Comparison of ENCODE assay signal across 8 mouse cellular contexts in the genomic region with DNA sequence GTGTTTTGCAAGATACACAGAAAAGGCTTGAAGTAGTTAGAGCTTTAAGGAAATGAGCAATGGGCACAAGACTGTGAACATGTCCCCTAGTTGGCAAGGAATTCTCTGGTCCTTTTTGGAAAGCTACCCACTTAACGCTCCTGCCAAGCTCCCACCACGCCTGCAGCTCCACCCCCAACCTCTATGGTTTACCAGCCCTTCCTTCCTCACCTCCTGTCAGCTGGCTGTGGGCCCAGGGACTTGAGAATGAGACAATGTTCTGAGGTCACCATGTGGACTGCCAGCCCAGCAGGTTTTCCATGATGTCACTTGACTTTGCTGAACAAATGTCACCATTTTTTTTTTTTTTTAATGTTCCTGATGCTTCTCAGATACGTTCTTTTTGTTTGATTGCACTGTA. TPM values are rescaled to one million over a fixed set of nuclear protein-coding genes. Genes with fewer than 3 reads are reported as not detected.
DNase-seq lines count a peak whose midpoint lies in the region; ATAC-seq and TF ChIP-seq lines count a peak whose summit lies in the region.

No protein-coding gene starts in this region.

- no peak for TF ChIP-seq CTCF in liver, postnatal 0 days (IDR thresholded peaks at IDR 0.05; ENCODE audit: low read depth)
- no peak for TF ChIP-seq CTCF in gastrocnemius, adult 2 months (IDR thresholded peaks at IDR 0.05)
- TF ChIP-seq CTCF in kidney, postnatal 0 days (IDR thresholded peaks at IDR 0.05; ENCODE audit: low read depth), result no peak

- H3K27ac ChIP-seq in liver, postnatal 0 days (ENCODE audit: low read depth), result no peak overlapping the region
- H3K27ac ChIP-seq in liver, embryonic 12.5 days, result no peak overlapping the region
- peak overlapping the region; percentile 25 for H3K27ac ChIP-seq in gastrocnemius, adult 2 months
- no peak overlapping the region for H3K27ac ChIP-seq in kidney, postnatal 0 days

- no peak for ATAC-seq in liver, postnatal 0 days
- ATAC-seq in liver, embryonic 12.5 days, result no peak
- no peak for ATAC-seq in kidney, postnatal 0 days (replicated peaks; ENCODE audit: low FRiP score, low read depth)

- peak; percentile 23 for DNase-seq in liver, postnatal 0 days
- peak; percentile 89 for DNase-seq in adrenal gland, postnatal 25 days
- peak; percentile 72 for DNase-seq in gastrocnemius, adult 2 months
- DNase-seq in kidney, postnatal 0 days (ENCODE audit: low spot score), result peak; percentile 60
- DNase-seq in lung, postnatal 25 days (ENCODE audit: low spot score), result peak; percentile 94
- no peak for DNase-seq in urinary bladder, adult 18-20 months (ENCODE audit: low spot score in 2 of 2)
- DNase-seq in urinary bladder, postnatal 25 days (ENCODE audit: low spot score), result no peak

- no peaks in the 10 kb centered on the region; the same call in 1 of the 2 replicates for H3K9me3 ChIP-seq in liver, postnatal 0 days (ENCODE audit: low read length)
- peaks cover 3% of the 10 kb centered on the region; the same call in 1 of the 2 replicates for H3K9me3 ChIP-seq in liver, embryonic 12.5 days (replicated peaks)
- no peaks in the 10 kb centered on the region for H3K9me3 ChIP-seq in kidney, postnatal 0 days (replicated peaks; ENCODE audit: low read length)

- H3K27me3 ChIP-seq in liver, postnatal 0 days (ENCODE audit: insufficient read depth, low read length), result no peaks in the 10 kb centered on the region
- H3K27me3 ChIP-seq in liver, embryonic 12.5 days (replicated peaks), result peaks cover 29% of the 10 kb centered on the region; the same call in 1 of the 2 replicates
- H3K27me3 ChIP-seq in kidney, postnatal 0 days (ENCODE audit: insufficient read depth, low read length), result no peaks in the 10 kb centered on the region

- no peaks in the 10 kb centered on the region for H3K36me3 ChIP-seq in liver, postnatal 0 days (replicated peaks; ENCODE audit: insufficient read depth, low read length)
- no peaks in the 10 kb centered on the region for H3K36me3 ChIP-seq in liver, embryonic 12.5 days
- H3K36me3 ChIP-seq in kidney, postnatal 0 days (ENCODE audit: insufficient read depth, low read length), result no peaks in the 10 kb centered on the region

- no peaks in the 10 kb centered on the region for H3K4me1 ChIP-seq in liver, postnatal 0 days (ENCODE audit: insufficient read depth)
- 0 out of 2 replicates have a peak, but pooled peaks cover 4% of the 10 kb centered on the region for H3K4me1 ChIP-seq in liver, embryonic 12.5 days
- no peaks in the 10 kb centered on the region; the same call in 1 of the 2 replicates for H3K4me1 ChIP-seq in kidney, postnatal 0 days (replicated peaks; ENCODE audit: insufficient read depth, low read length)

- no peak for TF ChIP-seq EP300 in liver, postnatal 0 days (IDR thresholded peaks at IDR 0.05; ENCODE audit: low read depth)

- intact Hi-C loops in gastrocnemius, adult 2 months (cut with DNase I), result loop anchor here (5.0 kb wide), 1 partner anchor 64 kb away; no protein-coding TSS in a partner anchor

- H3K9ac ChIP-seq in liver, postnatal 0 days (replicated peaks), result no peak overlapping the region
- no peak overlapping the region for H3K9ac ChIP-seq in liver, embryonic 12.5 days
- no peak overlapping the region for H3K9ac ChIP-seq in kidney, postnatal 0 days (ENCODE audit: low read depth, low read length)

- H3K4me2 ChIP-seq in liver, postnatal 0 days (ENCODE audit: low read depth, low read length), result no peak overlapping the region
- H3K4me2 ChIP-seq in liver, embryonic 12.5 days, result no peak overlapping the region
- H3K4me2 ChIP-seq in kidney, postnatal 0 days (ENCODE audit: low read length), result no peak overlapping the region

- whole genome bisulfite sequencing in liver, postnatal 0 days (ENCODE audit: insufficient replicate concordance), result 24% methylated on average over 3 of the region's 3 CpGs
- WGBS in liver, embryonic 12.5 days (ENCODE audit: insufficient replicate concordance), result 25% methylated on average over 3 of the region's 3 CpGs
- 29% methylated on average over 3 of the region's 3 CpGs for WGBS in kidney, postnatal 0 days

- no peak overlapping the region for H3K4me3 ChIP-seq in liver, postnatal 0 days (ENCODE audit: low read depth, low read length)
- H3K4me3 ChIP-seq in liver, embryonic 12.5 days, result no peak overlapping the region
- no peak overlapping the region for H3K4me3 ChIP-seq in gastrocnemius, adult 2 months
- no peak overlapping the region for H3K4me3 ChIP-seq in kidney, postnatal 0 days (replicated peaks; ENCODE audit: low read depth, low read length)

RNA-seq across cellular contexts. Expression of a gene that starts 19.0 kb away (rescaled TPM):
- 32.4 and 32.5 TPM in 2 replicates for polyA plus RNA-seq in liver, postnatal 0 days (2015; fragmentation: Nextera tagmentation; extraction: Ambion mirVana)
- 97.2 and 98.8 TPM in 2 replicates for polyA plus RNA-seq in liver, embryonic 12.5 days (2016; fragmentation: Nextera tagmentation; extraction: Ambion mirVana)
- 113 and 116 TPM in 2 replicates for total RNA-seq in adrenal gland, postnatal 25 days (2021)
- 10 to 100 TPM; 37.8 to 40.4 TPM for total RNA-seq in gastrocnemius, adult 2 months (2021)
- 75.5 and 80.8 TPM in 2 replicates for polyA plus RNA-seq in kidney, postnatal 0 days (2015; fragmentation: Nextera tagmentation; extraction: Ambion mirVana)

RNA-seq across cellular contexts. Expression of a gene that starts 27.4 kb away (rescaled TPM):
- polyA plus RNA-seq in liver, postnatal 0 days (2015; fragmentation: Nextera tagmentation; extraction: Ambion mirVana), result 311 and 329 TPM in 2 replicates
- polyA plus RNA-seq in liver, embryonic 12.5 days (2016; fragmentation: Nextera tagmentation; extraction: Ambion mirVana), result 913 and 972 TPM in 2 replicates
- 1.0 and 1.8 TPM in 2 replicates for total RNA-seq in adrenal gland, postnatal 25 days (2021)
- under 1 TPM in 1 of 2 experiments, not detected in 1; 0.06 TPM for total RNA-seq in gastrocnemius, adult 2 months (2021)
- polyA plus RNA-seq in kidney, postnatal 0 days (2015; fragmentation: Nextera tagmentation; extraction: Ambion mirVana), result 7.4 and 8.0 TPM in 2 replicates

RNA-seq across cellular contexts. Expression of a gene that starts 42.1 kb away (rescaled TPM):
- 4.5 and 4.6 TPM in 2 replicates for polyA plus RNA-seq in liver, postnatal 0 days (2015; fragmentation: Nextera tagmentation; extraction: Ambion mirVana)
- 7.3 and 7.5 TPM in 2 replicates for polyA plus RNA-seq in liver, embryonic 12.5 days (2016; fragmentation: Nextera tagmentation; extraction: Ambion mirVana)
- 53.6 and 62.4 TPM in 2 replicates for total RNA-seq in adrenal gland, postnatal 25 days (2021)
- total RNA-seq in gastrocnemius, adult 2 months (2021), result 10 to 100 TPM; 12.0 to 12.6 TPM
- polyA plus RNA-seq in kidney, postnatal 0 days (2015; fragmentation: Nextera tagmentation; extraction: Ambion mirVana), result 9.6 and 9.7 TPM in 2 replicates

RNA-seq across cellular contexts. Expression of a gene that starts 53.8 kb away (rescaled TPM):
- polyA plus RNA-seq in liver, postnatal 0 days (2015; fragmentation: Nextera tagmentation; extraction: Ambion mirVana), result 19.4 and 20.8 TPM in 2 replicates
- 28.4 and 28.9 TPM in 2 replicates for polyA plus RNA-seq in liver, embryonic 12.5 days (2016; fragmentation: Nextera tagmentation; extraction: Ambion mirVana)
- 50.6 and 63.0 TPM in 2 replicates for total RNA-seq in adrenal gland, postnatal 25 days (2021)
- 10 to 100 TPM; 13.9 to 15.7 TPM for total RNA-seq in gastrocnemius, adult 2 months (2021)
- polyA plus RNA-seq in kidney, postnatal 0 days (2015; fragmentation: Nextera tagmentation; extraction: Ambion mirVana), result 46.1 and 49.1 TPM in 2 replicates

RNA-seq across cellular contexts. Expression of a gene that starts 54.6 kb away (rescaled TPM):
- 1.8 and 2.4 TPM in 2 replicates for polyA plus RNA-seq in liver, postnatal 0 days (2015; fragmentation: Nextera tagmentation; extraction: Ambion mirVana)
- 1.9 and 2.1 TPM in 2 replicates for polyA plus RNA-seq in liver, embryonic 12.5 days (2016; fragmentation: Nextera tagmentation; extraction: Ambion mirVana)
- 24.4 and 39.7 TPM in 2 replicates for total RNA-seq in adrenal gland, postnatal 25 days (2021)
- not detected for total RNA-seq in gastrocnemius, adult 2 months (2021)
- 7.0 and 9.2 TPM in 2 replicates for polyA plus RNA-seq in kidney, postnatal 0 days (2015; fragmentation: Nextera tagmentation; extraction: Ambion mirVana)

Comparison
In these comparisons a context has a peak if more than half of its experiments do, and no peak if none do; other contexts are left out.
1. DNase-seq: peak in liver, postnatal 0 days (single experiment), adrenal gland, postnatal 25 days (single experiment), gastrocnemius, adult 2 months (single experiment), kidney, postnatal 0 days (single experiment) and lung, postnatal 25 days (single experiment); none in urinary bladder, adult 18-20 months (0 of 2) and urinary bladder, postnatal 25 days (single experiment).
2. RNA of a gene that starts 27.4 kb away (polyA plus RNA-seq): 913 to 972 TPM in liver, embryonic 12.5 days and 311 to 329 TPM in liver, postnatal 0 days; 7.4 to 8.0 TPM in kidney, postnatal 0 days; every median in the first group is over 10 times any median in the second.